Mouse (Mus musculus): ENCODE measurements around the gene Pacsin2. TPM values are rescaled to one million over a fixed set of nuclear protein-coding genes. Genes with fewer than 3 reads are reported as not detected.

Pacsin2 gene
- polyA plus RNA-seq, 1 experiment from 2014 or later: 70.8 TPM

- no peaks in the 10 kb centered on the region for H3K9me3 ChIP-seq
- no peak overlapping the region for H3K9ac ChIP-seq
- WGBS: 64% methylated on average over 7 of the region's 7 CpGs
- no peaks in the 10 kb centered on the region for H3K4me1 ChIP-seq (replicated peaks)
- no peak overlapping the region for H3K4me3 ChIP-seq (replicated peaks)
- peaks cover 6% of the 10 kb centered on the region; the same call in 1 of the 2 replicates for H3K36me3 ChIP-seq
- no peak for ATAC-seq
- H3K27me3 ChIP-seq (replicated peaks): no peaks in the 10 kb centered on the region
- no peak overlapping the region for H3K4me2 ChIP-seq (replicated peaks)
- H3K27ac ChIP-seq: no peak overlapping the region
Observed at GRCm38 (mm10) chr15:83493856-83494571, 29.6 kb upstream of the Pacsin2 start.

- H3K9ac ChIP-seq: no peak overlapping the region
- H3K36me3 ChIP-seq: peaks cover 6% of the 10 kb centered on the region; the same call in 1 of the 2 replicates
- H3K27ac ChIP-seq: no peak overlapping the region
- no peaks in the 10 kb centered on the region for H3K4me1 ChIP-seq (replicated peaks)
- no peaks in the 10 kb centered on the region for H3K9me3 ChIP-seq
- 0 out of 2 replicates have a peak, but pooled peaks have one; percentile 47 for ATAC-seq
- no peak overlapping the region for H3K4me2 ChIP-seq (replicated peaks)
- no peak overlapping the region for H3K4me3 ChIP-seq (replicated peaks)
- no peaks in the 10 kb centered on the region for H3K27me3 ChIP-seq (replicated peaks)
- WGBS: 48% methylated on average over 5 of the region's 5 CpGs
Observed at GRCm38 (mm10) chr15:83491891-83492290, 27.5 kb upstream of the Pacsin2 start.

GRCm38 (mm10) chr15:83489471-83489870 lies 25.1 kb upstream of the Pacsin2 start:
- no peak overlapping the region for H3K27ac ChIP-seq
- no peaks in the 10 kb centered on the region for H3K9me3 ChIP-seq
- H3K36me3 ChIP-seq: peaks cover 6% of the 10 kb centered on the region; the same call in 1 of the 2 replicates
- no peaks in the 10 kb centered on the region for H3K4me1 ChIP-seq (replicated peaks)
- H3K4me2 ChIP-seq (replicated peaks): no peak overlapping the region
- no peak overlapping the region for H3K4me3 ChIP-seq (replicated peaks)
- no peaks in the 10 kb centered on the region for H3K27me3 ChIP-seq (replicated peaks)
- no peak overlapping the region for H3K9ac ChIP-seq
- ATAC-seq: no peak
- 91% methylated on average over 20 of the region's 20 CpGs for WGBS

GRCm38 (mm10) chr15:83487477-83488115 lies 23.2 kb upstream of the Pacsin2 start:
- Histone ChIP-seq H3K4me1 (replicated peaks) (no peaks in the 10 kb centered on the region), H3K27ac (no peak overlapping the region), H3K9me3 (no peaks in the 10 kb centered on the region), H3K9ac (no peak overlapping the region), H3K4me3 (replicated peaks) (no peak overlapping the region), H3K27me3 (replicated peaks) (no peaks in the 10 kb centered on the region), H3K36me3 (peaks cover 2% of the 10 kb centered on the region; the same call in 1 of the 2 replicates), H3K4me2 (replicated peaks) (no peak overlapping the region)
- no peak for ATAC-seq
- 79% methylated on average over 9 of the region's 9 CpGs for WGBS

GRCm38 (mm10) chr15:83484311-83484710 lies 19.9 kb upstream of the Pacsin2 start:
- no peak overlapping the region for H3K4me2 ChIP-seq (replicated peaks)
- H3K36me3 ChIP-seq: no peaks in the 10 kb centered on the region
- H3K4me3 ChIP-seq (replicated peaks): no peak overlapping the region
- no peak for ATAC-seq
- no peaks in the 10 kb centered on the region for H3K27me3 ChIP-seq (replicated peaks)
- WGBS: 93% methylated on average over 10 of the region's 10 CpGs
- H3K4me1 ChIP-seq (replicated peaks): no peaks in the 10 kb centered on the region
- no peaks in the 10 kb centered on the region for H3K9me3 ChIP-seq
- no peak overlapping the region for H3K9ac ChIP-seq
- no peak overlapping the region for H3K27ac ChIP-seq

GRCm38 (mm10) chr15:83483482-83483881 lies 19.1 kb upstream of the Pacsin2 start:
- Histone ChIP-seq H3K4me1 (replicated peaks) (no peaks in the 10 kb centered on the region), H3K4me3 (replicated peaks) (no peak overlapping the region), H3K9ac (no peak overlapping the region), H3K36me3 (no peaks in the 10 kb centered on the region), H3K9me3 (no peaks in the 10 kb centered on the region), H3K4me2 (replicated peaks) (no peak overlapping the region), H3K27me3 (replicated peaks) (no peaks in the 10 kb centered on the region), H3K27ac (no peak overlapping the region)
- 37% methylated on average over 2 of the region's 2 CpGs for WGBS
- no peak for ATAC-seq

- Histone ChIP-seq H3K27ac (no peak overlapping the region), H3K27me3 (replicated peaks) (no peaks in the 10 kb centered on the region), H3K9me3 (no peaks in the 10 kb centered on the region), H3K36me3 (no peaks in the 10 kb centered on the region), H3K4me3 (replicated peaks) (no peak overlapping the region), H3K4me2 (replicated peaks) (no peak overlapping the region), H3K4me1 (replicated peaks) (no peaks in the 10 kb centered on the region), H3K9ac (no peak overlapping the region)
- 76% methylated on average over 8 of the region's 8 CpGs for WGBS
- no peak for ATAC-seq
Observed at GRCm38 (mm10) chr15:83482645-83483224, 18.3 kb upstream of the Pacsin2 start.

- H3K27ac ChIP-seq: no peak overlapping the region
- no peaks in the 10 kb centered on the region for H3K27me3 ChIP-seq (replicated peaks)
- H3K9me3 ChIP-seq: no peaks in the 10 kb centered on the region
- H3K9ac ChIP-seq: no peak overlapping the region
- no peak overlapping the region for H3K4me3 ChIP-seq (replicated peaks)
- H3K4me1 ChIP-seq (replicated peaks): no peaks in the 10 kb centered on the region
- WGBS: 72% methylated on average over 10 of the region's 10 CpGs
- no peak for ATAC-seq
- no peak overlapping the region for H3K4me2 ChIP-seq (replicated peaks)
- H3K36me3 ChIP-seq: no peaks in the 10 kb centered on the region
Observed at GRCm38 (mm10) chr15:83481236-83481780, 16.9 kb upstream of the Pacsin2 start.

GRCm38 (mm10) chr15:83479818-83480217 lies 15.4 kb upstream of the Pacsin2 start:
- H3K4me2 ChIP-seq (replicated peaks): no peak overlapping the region
- H3K27me3 ChIP-seq (replicated peaks): no peaks in the 10 kb centered on the region
- H3K36me3 ChIP-seq: no peaks in the 10 kb centered on the region
- ATAC-seq: no peak
- H3K4me3 ChIP-seq (replicated peaks): no peak overlapping the region
- H3K4me1 ChIP-seq (replicated peaks): peaks cover under 1% of the 10 kb centered on the region
- 87% methylated on average over 4 of the region's 4 CpGs for WGBS
- H3K27ac ChIP-seq: no peak overlapping the region
- H3K9ac ChIP-seq: no peak overlapping the region
- no peaks in the 10 kb centered on the region for H3K9me3 ChIP-seq

GRCm38 (mm10) chr15:83478096-83478495 lies 13.7 kb upstream of the Pacsin2 start:
- Histone ChIP-seq H3K27me3 (replicated peaks) (no peaks in the 10 kb centered on the region), H3K36me3 (no peaks in the 10 kb centered on the region), H3K4me2 (replicated peaks) (no peak overlapping the region), H3K4me1 (replicated peaks) (peaks cover 13% of the 10 kb centered on the region), H3K9me3 (no peaks in the 10 kb centered on the region), H3K4me3 (replicated peaks) (no peak overlapping the region), H3K9ac (no peak overlapping the region), H3K27ac (no peak overlapping the region)
- no peak for ATAC-seq
- WGBS: 69% methylated on average over 3 of the region's 3 CpGs

GRCm38 (mm10) chr15:83476593-83477273 lies 12.3 kb upstream of the Pacsin2 start:
- H3K27ac ChIP-seq: no peak overlapping the region
- no peak for ATAC-seq
- H3K36me3 ChIP-seq: no peaks in the 10 kb centered on the region
- 82% methylated on average over 12 of the region's 12 CpGs for WGBS
- no peak overlapping the region for H3K4me3 ChIP-seq (replicated peaks)
- H3K9ac ChIP-seq: no peak overlapping the region
- no peaks in the 10 kb centered on the region for H3K27me3 ChIP-seq (replicated peaks)
- H3K9me3 ChIP-seq: no peaks in the 10 kb centered on the region
- peaks cover 13% of the 10 kb centered on the region for H3K4me1 ChIP-seq (replicated peaks)
- H3K4me2 ChIP-seq (replicated peaks): no peak overlapping the region

GRCm38 (mm10) chr15:83474466-83474836 lies 10.0 kb upstream of the Pacsin2 start:
- Histone ChIP-seq H3K9me3 (no peaks in the 10 kb centered on the region), H3K4me2 (replicated peaks) (peak overlapping the region; percentile 42), H3K4me3 (replicated peaks) (no peak overlapping the region), H3K27ac (peak overlapping the region; percentile 81), H3K36me3 (no peaks in the 10 kb centered on the region), H3K9ac (no peak overlapping the region), H3K4me1 (replicated peaks) (peaks cover 15% of the 10 kb centered on the region), H3K27me3 (replicated peaks) (no peaks in the 10 kb centered on the region)
- WGBS: 11% methylated on average over 5 of the region's 5 CpGs
- ATAC-seq: peak; percentile 84
